Mouse (Mus musculus): ENCODE data around the gene Fndc5.

DNA sequence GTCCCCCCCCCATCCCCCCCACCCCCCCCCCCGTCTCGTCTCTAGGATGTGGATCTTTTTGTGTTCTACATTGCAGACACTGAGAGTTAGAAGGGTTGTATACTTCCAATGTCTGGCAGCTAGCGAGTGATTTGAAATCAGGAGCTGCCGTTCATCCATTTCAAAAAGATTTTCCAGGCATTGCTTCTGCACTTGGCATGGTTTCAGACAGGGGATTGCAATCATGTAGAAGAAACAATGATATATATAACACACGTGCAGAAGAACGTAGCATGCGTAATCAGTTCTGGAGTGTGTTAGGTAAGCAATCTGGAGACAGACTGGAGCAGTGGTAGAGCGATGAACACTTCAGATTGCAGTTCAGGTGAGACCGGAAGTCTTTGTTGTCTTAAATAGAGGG, 14.7 kb upstream of the Fndc5 start:
- no peak for TF ChIP-seq CTCF (IDR thresholded peaks at IDR 0.05; ENCODE audit: control insufficient read depth, insufficient read depth, insufficient replicate concordance, low read depth, low read length)
- TF ChIP-seq POLR2A (IDR thresholded peaks at IDR 0.05; ENCODE audit: control insufficient read depth, low read depth, low read length) = no peak
